Mouse (Mus musculus) MN1 (cell line): Measurements from ENCODE around the gene Sdk2.

ENCODE experiments used
- DNase-seq: peaks from one replicate; pipeline ENCODE4 v3.0.0-alpha.2; 2016; ENCODE audit warnings: low spot score

Gene Sdk2

GRCm38 (mm10) chr11:113764132-113764849, 302.6 kb downstream of the Sdk2 start:
- DNase-seq: no peak

- no peak for DNase-seq
Observed at GRCm38 (mm10) chr11:113763449-113763848, 303.4 kb downstream of the Sdk2 start.

GRCm38 (mm10) chr11:113762136-113762797, 304.6 kb downstream of the Sdk2 start:
- DNase-seq: no peak

GRCm38 (mm10) chr11:113761646-113762045, 305.2 kb downstream of the Sdk2 start:
- DNase-seq: no peak

- no peak for DNase-seq
Observed at GRCm38 (mm10) chr11:113760476-113760875, 306.4 kb downstream of the Sdk2 start.

- no peak for DNase-seq
Observed at GRCm38 (mm10) chr11:113758851-113759250, 308.0 kb downstream of the Sdk2 start.

GRCm38 (mm10) chr11:113756578-113756977, 310.3 kb downstream of the Sdk2 start:
- no peak for DNase-seq

GRCm38 (mm10) chr11:113755878-113756277, 311.0 kb downstream of the Sdk2 start:
- no peak for DNase-seq

GRCm38 (mm10) chr11:113754845-113755244, 312.0 kb downstream of the Sdk2 start:
- no peak for DNase-seq

GRCm38 (mm10) chr11:113752685-113753430, 314.0 kb downstream of the Sdk2 start:
- DNase-seq: no peak

GRCm38 (mm10) chr11:113752158-113752661, 314.6 kb downstream of the Sdk2 start:
- DNase-seq: peak; percentile 19

- peak; percentile 88 for DNase-seq
Observed at GRCm38 (mm10) chr11:113751484-113752084, 315.3 kb downstream of the Sdk2 start, which contains the start of gene Cdc42ep4. Gene Cdc42ep4 (minus strand): TSS chr11:113751881.

- DNase-seq: peak; percentile 70
Observed at GRCm38 (mm10) chr11:113750571-113751483, 316.0 kb downstream of the Sdk2 start.

GRCm38 (mm10) chr11:113749749-113750351, 317.0 kb downstream of the Sdk2 start:
- DNase-seq: no peak

- DNase-seq: no peak
Observed at GRCm38 (mm10) chr11:113748797-113749521, 317.9 kb downstream of the Sdk2 start.

- no peak for DNase-seq
Observed at GRCm38 (mm10) chr11:113747725-113748380, 319.0 kb downstream of the Sdk2 start.

GRCm38 (mm10) chr11:113747056-113747455, 319.8 kb downstream of the Sdk2 start:
- DNase-seq: no peak

- no peak for DNase-seq
Observed at GRCm38 (mm10) chr11:113745961-113746360, 320.9 kb downstream of the Sdk2 start.

GRCm38 (mm10) chr11:113742998-113743397, 323.8 kb downstream of the Sdk2 start:
- no peak for DNase-seq
